Mouse (Mus musculus) right cerebral cortex, adult 18-20 months (tissue): Measurements from ENCODE around the gene Ptgs1.
"Not testable (repeated sequence)": the region's sequence is repeated elsewhere in the genome, so short reads cannot be mapped to it uniquely, and the experiment has no call there.

ENCODE experiments used
- DNase-seq: peaks from one replicate; pipeline ENCODE4 v3.0.0; 2022; ENCODE audit warnings: mixed read lengths

Gene Ptgs1

DNA sequence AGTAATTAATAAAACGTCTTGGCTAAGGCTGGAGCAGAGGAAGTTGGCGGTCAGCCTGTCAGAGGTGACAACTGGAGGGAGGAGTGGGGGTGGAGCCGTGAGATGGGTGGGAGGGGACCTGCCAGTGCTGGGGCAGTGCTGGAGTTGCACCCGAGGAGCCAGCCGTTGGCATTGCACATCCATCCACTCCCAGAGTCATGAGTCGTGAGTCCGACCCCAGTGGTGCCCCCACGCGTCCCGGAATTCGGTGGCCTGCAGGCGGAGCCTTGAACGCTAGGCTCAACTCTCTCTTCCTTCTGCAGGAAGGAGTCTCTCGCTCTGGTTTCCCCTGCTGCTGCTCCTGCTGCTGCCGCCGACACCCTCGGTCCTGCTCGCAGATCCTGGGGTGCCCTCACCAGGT lies at the start of gene Ptgs1:
TSS of gene Ptgs1 (plus strand) at position 61 of the 400 bp plus-strand sequence.
- DNase-seq, result peak; percentile 47

DNA sequence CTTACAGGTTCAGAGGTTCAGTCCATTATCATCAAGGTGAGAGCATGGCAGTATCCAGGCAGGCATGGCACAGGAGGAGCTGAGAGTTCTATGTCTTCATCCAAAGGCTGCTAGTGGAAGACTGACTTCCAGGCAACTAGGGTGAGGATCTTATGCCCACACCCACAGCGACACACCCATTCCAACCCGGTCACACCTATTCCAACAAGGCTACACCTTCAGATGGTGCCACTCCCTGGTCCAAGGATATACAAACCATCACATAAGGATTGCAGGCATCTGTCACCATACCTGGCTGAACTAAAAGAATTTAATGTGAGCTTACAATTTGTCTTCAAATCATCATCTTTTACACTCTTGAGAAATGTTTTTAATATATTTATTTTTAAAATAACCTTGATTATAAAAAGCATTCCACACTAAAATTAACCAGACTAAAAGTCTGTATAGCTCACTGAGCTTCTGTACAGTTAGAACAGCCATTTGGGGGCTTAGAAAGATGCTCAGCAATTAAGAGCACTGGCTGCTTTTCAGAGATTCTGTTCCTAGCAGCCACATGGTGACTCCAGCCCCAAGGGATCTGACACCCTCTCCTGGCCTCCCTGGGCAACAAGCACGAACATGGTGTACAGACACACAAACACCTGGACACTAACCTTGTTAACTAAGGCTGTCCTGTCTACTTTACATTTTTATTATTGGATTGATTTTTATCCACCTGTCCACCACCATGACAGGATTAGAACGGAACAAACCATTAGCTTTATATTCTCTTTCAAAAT lies 48.4 kb upstream of the Ptgs1 start:
- DNase-seq, result not testable (repeated sequence)

DNA sequence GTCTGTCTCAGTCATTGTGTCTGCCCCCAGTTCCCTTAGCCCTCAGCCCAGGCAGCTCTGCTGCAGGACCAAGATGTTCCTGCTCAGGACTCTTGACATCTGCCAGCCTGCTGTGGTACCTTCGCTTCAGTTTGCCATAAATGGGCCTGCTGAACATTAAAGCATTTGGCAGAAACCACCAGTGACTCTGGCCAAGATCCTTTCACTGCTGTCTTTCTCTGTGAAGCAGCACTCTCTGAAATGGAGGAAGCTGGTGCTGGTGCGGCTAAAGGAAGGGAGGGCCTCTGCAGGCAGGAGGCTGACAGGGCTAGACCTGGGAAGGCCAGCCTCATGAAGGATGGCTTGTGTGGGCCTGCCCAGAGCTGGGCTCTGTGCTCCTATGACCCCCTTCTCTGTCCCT lies 46.9 kb upstream of the Ptgs1 start:
- DNase-seq, result peak; percentile 23

DNA sequence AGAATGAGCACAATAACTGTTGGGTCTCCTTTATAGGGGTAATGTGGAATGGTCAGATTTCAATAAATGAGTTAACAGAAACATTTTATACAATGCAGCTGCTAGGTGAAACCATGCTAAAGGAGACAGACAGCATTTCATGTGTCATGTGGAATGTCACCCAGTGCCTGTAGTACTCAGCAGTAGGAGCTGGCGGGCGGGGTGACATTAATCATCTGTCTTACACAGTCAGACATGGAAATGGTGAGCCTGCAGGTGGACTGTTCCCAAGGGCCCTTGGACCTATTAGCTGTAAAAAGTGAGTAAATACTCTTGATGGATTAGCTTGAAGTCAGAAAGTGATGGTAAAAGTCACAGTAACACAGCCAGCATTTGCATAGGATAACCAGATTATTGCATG lies 46.0 kb upstream of the Ptgs1 start:
- DNase-seq, result no peak

DNA sequence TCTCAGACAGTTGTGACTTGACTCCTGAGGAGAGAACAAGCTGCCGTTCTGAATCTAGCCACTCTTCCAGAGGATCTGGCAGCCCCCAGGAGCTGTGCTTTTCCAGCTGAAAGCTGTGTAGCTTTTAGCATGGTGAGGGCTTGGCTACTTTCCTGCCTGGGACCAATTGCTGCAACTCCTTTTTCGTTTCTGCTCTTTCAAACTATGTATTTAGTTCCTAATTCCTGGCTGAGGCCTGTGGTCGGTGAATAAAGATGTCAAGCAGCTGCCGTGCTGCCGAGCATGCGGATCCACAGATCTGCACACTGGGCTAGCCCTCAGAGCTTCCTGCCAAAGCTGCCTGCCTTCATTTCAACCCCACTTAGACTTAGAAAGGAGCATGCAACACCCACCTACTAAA lies 45.4 kb upstream of the Ptgs1 start:
- no peak for DNase-seq

DNA sequence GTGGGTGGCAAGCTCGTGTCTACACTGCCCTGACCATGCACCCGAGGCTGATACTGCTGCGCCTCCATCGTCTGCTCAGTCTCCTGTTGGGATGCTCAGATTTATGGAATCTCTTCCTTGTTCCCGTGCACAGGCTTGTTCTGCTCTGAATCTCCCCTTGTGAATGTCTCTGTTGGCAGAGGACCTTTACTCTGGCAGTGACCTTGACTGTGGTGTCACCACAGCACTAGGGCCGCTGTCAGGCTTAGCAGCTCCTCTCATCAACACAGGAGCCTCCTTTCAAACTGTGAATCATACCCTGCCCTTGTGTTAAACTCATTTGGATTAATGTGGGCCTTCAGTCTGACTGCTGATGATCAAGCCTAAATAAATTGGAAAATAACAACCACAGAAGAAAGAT lies 41.0 kb upstream of the Ptgs1 start:
- not testable (repeated sequence) for DNase-seq

DNA sequence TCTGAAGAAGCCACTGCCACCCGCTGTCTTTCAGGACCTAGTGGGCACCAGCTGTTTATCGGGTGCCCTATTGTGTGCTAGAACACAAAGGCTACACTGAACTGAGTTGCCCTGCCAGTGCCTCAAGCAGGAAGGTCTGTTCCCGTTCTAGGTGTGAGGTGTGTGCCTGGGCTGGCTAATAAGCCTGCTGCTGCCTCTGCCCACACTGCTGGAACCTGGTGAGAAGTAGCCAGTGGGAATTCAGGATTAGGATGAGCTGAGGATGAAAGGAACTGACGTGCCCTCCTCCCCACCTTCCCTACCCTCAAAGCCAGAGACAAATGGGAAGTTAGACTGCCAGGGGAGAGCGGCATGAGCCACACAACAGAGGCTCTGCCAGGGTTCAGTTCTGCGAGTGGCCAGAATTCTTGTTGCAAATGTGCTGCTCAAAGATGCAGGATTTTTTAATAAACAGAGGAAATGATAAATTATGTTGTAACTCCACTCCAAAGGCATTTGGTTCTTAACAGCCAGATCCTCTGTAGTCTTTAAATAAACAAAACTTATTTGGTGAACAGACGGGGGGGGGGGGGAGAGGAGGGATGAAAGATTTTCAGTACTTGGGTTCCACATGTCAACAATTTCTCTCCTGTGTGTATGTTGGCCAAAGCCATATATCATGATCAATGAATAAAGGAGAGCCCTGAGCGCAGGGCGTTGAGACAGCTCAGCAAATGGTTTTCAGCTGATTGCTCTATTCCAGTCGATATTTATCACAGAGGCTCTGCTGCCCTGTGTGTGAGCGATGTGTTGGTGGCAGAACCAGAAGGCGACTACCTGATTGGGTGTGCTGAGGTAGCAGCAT lies 38.9 kb upstream of the Ptgs1 start:
- no peak for DNase-seq

DNA sequence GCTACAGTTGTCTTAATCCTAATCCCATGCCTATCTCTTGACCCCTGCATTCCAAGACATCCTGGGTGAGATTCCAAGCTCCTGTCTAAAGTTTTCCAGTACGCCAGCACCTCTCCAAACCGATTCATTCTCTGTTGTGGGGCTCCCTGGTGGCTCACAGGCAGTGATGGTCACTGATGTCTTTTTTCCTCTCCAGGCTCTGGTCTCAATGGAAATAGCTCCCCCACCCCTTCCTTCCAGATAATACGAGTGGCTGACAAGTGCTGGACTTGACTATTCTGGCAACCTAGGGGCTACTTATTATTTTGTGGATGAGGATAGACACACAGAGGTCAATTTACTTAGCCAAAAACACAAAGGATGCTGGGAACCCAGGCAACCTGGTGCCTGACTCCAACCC lies 33.2 kb upstream of the Ptgs1 start:
- no peak for DNase-seq

DNA sequence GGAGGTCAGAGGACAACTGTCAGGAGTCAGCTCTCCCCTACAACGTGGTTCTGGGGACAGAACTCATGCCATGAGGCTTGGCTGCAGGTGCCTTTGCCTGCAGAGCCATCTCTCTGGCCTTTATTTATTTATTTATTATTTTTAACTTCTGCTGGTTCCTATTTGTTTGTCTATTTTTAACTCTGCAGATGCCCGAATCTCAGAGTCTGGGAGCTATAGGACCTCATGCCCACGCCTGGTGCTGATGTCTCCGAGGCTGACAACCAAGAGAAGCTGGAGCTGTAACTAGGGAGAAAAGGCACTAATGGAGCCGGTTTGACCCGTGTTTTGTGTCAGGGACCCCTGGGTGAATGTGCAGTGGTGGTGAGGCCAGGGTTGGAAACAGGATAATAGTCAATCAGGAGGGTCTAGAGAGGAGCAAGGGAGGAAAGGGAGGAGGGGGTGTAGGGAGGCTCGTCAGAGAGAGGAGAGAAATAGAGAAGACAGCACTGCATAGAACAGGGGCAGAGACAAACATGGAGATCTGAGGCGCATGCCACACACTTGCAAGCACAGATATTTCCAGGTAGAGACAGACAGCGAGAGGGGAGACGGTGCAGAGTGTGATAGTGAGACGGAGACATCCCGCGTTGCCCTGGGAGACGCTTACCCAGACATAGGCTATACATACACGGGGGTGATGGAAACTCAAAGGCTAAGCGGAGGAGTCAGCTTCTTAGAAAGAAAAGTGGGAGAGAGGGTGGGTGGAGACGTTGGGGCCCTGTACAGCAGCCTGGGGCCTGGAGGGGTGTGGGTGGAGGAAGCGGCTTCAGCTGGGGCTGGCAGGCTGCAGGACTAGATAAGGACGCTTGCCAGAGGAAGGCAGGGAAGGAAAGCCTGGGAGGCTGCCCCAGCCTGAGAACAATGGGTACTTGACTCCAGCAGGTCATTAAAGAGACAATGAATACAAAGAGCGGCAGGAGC lies 32.0 kb upstream of the Ptgs1 start:
- peak; percentile 87 for DNase-seq

DNA sequence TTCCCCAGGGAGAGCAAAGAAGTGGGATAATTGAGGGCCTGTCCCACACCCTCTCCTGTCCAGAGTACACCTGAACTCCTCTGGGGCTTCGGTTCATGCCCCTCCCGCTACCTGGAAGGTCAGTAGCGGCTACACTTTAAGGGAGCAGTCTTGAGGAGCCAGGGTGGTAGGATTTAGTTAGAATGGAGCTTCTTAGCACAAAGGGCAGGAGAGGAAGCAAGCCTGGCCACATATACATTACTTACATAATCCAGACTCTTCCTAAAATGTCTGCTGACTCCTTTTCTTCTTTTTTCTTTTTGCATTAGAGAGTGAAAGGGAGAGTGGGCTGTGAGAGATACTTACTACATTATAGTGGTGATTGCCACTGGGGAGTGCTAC lies 31.4 kb upstream of the Ptgs1 start:
- DNase-seq, result no peak

DNA sequence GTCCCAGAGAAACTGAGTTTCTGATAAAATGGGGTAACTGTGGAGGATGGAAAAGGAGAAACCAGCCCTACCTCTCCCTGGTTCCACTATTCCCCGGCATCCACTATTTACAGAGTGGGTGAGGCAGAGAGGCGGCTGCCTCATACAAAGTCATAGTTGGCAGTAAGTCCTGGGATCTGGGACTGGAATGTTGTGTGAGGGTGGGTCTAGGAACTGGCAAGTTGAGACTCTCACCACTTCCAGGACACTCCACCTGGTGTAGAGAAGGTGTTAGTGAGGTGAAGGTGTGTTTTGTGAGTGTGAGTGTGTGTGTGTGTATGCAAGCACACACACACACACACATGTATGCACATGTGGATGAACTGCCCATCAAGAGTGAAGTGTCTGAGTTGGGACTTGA lies 29.4 kb upstream of the Ptgs1 start:
- no peak for DNase-seq

DNA sequence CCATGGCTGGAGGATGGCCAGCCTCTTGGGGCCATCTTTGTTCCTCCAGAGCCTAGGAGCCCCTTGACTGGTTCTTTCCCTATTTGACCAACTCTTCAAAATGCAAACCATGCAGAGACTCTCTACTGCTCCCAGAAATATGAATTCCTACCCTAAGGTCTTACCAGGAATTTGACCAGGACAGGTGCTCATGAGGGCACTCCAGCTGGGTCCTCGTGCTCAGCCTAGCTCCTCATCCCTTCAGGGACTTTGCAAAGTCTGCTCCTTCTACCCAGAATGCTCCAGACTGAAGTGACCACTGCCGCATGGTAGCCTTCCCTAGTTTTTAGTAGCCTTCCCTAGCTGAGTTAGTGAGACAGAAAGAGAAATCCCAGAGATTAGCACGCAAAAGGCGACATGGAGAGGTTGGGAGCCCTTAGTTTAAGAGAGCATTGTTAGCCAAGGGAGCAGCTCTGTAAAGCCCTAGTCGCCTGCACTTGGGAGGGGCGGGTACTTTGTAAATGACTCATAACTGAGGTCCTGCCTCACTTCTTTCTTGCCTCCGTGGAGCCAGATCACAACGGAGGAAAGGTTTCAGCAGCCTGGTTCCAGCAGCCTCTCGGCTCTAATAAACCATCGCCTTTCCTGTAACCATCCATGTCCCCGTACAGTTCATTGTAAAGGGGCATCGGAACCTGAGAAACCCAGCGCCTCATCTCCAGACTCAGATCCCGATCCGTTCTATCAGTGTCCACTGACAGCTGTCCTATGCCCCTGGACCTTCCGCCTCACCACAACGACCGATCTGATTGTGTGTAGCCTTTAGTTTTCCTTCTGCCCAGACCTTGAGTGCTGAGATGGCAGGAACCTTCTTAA lies 28.2 kb upstream of the Ptgs1 start:
- no peak for DNase-seq

DNA sequence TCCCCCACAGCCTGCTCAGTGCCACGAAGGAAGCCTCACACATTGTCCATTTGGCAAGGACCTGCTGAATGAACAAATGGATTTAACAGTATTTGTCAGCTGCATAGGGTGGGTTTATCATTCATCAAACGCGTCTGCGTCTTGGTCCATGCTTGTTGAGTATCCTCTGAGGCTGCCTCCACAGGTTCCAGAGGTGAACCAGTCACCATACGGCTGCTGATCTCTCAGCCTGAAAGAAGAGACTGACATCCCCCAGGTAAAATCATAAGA lies 27.7 kb upstream of the Ptgs1 start:
- no peak for DNase-seq

DNA sequence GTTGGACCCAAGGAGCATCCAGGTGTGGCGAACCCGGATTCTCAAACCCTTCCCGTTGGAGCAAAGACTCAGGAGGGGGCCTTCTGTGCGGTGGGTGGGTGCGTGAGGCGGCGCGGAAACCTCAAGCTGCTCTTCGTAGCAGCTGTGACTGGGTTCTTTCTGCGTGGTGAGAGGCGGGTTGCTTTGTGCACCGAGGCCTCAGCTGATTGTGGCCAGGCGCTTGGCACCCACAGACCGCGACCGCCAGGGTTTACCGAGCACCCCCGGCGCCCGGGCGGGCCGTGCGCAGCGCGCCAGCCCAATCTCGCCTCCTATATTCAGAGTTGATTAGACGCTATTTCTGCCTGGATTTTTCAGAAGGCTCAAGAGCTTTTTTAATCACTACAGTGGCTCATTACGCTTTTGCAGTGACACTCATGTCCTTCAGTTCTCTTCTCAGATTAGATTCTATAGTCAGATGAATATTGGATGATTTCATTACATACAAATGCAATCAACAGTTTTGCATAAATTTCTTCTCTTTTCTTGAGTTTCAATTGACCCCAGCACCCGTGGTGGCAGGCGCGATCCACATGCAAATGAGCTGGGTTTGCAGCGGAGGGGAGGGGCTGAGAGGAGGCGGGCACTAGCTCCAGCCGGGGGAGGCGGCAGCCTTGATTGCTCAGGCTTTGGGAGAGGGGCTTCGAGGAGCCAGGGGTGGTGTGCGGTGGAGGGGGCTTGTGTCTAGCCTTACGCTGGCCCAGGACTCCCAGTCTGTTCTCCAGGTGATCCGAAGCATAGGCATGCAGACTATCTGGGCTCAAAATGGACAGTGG lies 27.0 kb upstream of the Ptgs1 start:
- peak; percentile 60 for DNase-seq

DNA sequence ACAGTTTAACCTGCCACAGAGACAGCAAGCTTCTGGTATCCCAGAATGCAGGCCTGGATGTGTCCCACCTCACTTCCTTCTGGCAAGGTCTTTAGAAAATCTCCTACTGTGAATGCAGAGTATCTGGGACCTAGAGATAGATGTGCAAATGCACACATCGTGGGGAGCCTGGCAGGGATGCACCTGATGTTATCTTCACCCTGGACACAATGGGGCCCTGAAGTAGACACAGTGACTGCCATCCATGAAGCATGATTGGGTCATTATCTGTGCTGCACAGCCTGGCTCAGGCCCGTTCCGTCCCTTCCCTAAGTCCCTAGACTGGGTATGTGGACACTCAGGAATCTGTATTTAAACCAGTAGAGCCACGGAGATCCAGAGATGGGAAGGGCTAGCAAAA lies 25.6 kb upstream of the Ptgs1 start:
- DNase-seq, result no peak

DNA sequence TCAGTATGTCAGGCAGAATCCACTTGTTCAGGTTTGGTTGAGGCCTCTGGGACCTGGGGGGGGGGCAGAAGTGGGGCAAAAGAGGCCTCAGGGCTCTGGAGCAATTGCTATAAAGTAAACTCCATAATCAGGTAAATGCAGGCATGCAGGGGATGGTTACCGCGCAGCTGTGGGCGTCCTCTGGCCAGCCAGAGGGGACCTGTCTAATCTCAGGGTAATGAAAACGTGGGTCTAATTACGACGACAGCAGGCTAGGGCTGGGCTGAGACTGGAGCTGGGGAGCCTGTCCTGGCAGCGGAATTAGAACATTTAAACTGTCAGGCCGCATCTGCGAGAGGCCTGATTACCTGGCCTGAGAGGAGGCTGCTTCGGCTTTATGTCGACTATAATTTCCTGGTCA lies 23.2 kb upstream of the Ptgs1 start:
- no peak for DNase-seq

DNA sequence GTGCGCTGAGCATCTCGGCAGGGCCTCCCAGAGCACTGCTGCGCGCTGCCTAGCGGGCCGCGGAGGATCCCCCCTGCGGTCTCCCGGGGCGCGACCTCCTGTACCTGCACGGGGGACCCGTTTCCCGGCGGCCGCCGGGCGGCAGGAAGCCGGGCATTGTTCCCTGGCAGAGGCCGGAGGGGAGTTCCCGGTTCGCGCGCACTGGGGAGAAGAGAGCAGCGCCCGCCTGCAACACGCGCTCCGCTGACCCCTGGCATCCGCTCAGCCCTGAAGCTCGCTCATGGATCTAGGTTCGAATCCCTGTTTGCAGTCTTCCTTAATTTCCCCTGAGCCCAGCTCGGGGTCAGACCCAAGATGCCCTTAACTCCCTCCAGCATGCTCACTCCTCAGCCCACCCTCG lies 19.4 kb upstream of the Ptgs1 start:
- DNase-seq, result no peak

DNA sequence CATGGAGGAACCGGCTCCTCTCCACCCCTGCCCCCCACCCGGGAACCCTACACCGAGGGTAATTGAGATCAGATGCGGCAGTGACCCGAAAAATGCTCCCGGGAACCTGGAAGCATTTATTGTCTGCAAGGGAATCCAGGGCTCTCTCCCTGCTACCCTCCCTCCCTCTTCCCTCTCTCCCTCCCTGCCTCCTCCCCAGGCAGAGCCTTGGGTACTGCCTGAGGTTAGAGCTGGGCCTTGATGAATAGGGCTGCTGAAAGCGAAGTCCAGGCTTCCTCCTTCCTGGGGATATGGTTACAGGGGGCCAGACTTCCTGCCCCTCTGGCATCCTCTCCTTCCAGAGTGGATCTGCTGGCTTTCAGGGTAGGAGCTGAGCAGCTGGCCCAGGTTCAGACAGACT lies 18.4 kb upstream of the Ptgs1 start:
- DNase-seq, result no peak

DNA sequence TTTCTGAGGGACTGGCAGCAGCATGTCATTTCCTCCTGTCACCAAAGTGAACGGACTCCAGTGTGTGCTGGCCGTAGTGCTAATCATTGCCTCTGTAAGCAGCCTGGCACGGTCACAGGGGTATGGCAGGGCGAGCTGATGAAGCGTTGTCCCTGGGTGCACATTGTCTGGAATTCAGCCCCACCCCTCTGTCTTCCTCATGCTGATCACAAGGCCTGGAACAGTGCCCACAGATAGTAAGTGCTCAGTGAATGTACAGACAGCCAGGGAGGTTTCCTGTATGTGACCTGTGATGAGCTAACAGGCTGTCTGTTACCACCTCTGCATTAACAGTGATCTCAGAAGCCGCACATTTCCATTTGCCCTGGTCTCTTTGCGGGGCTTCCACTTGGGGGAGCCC lies 17.1 kb upstream of the Ptgs1 start:
- DNase-seq, result no peak

DNA sequence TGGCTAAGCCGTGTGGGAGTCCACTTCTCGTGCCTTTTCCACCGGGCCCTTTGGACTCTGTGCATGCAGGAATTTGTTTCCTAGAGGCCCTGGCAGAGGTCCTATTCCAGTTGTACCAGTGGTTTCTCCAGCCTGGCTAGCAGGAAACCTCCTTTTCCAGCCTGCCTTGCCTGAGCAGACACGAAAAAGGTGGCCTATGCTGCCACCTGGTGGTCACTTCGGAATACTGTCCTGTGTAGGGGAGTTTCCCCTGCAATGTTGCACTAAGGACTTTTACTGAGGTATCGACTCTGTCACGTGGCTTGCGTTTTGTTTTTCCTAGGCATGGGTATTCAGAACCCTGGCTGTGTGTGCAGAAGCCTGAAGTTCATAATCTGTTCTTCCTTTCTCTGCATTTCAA lies 16.2 kb upstream of the Ptgs1 start:
- DNase-seq, result peak; percentile 87

DNA sequence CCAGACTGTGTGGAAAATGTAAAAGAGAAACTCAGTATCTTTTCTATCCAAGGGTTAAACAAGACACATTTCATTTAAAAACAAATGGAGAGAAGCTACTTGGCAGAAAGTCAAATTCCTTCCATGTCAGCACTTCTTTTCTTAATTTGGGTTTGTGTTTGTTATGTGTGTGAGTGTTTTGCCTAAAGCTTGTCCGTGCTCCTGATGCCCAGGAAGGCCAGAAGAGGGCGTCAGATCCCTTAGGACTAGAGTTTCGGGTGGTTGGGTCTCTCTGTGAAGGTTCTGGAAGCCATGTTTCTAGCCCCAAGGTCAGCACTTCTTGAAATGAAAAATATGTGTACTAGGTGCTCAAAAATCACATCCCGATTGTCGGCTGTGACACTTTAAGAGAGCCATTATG lies 15.8 kb upstream of the Ptgs1 start:
- DNase-seq, result no peak
